Mouse (Mus musculus): ENCODE measurements around the gene Rbm8a2. TPM values are rescaled to one million over a fixed set of nuclear protein-coding genes. Genes with fewer than 3 reads are reported as not detected.
"Not testable (repeated sequence)": the region's sequence is repeated elsewhere in the genome, so short reads cannot be mapped to it uniquely, and the experiment has no call there.

Rbm8a2 gene
- polyA plus RNA-seq (2014; fragmentation: Nextera tagmentation; extraction: Ambion mirVana): 0.85 and 0.89 TPM in 2 replicates

- not testable (repeated sequence) for H3K9ac ChIP-seq (ENCODE audit: low read length); H3K27ac ChIP-seq (ENCODE audit: low read depth); ATAC-seq (replicated peaks; ENCODE audit: low FRiP score, low TSS enrichment, low read depth); H3K4me1 ChIP-seq (replicated peaks; ENCODE audit: control insufficient read depth, insufficient read depth, low read length); DNase-seq (ENCODE audit: low spot score); H3K27me3 ChIP-seq (replicated peaks; ENCODE audit: control insufficient read depth, insufficient read depth, low read length); H3K4me3 ChIP-seq (ENCODE audit: low read depth, low read length); H3K36me3 ChIP-seq (ENCODE audit: control insufficient read depth, insufficient read depth, low read length); H3K4me2 ChIP-seq (ENCODE audit: low read length); H3K9me3 ChIP-seq (ENCODE audit: control insufficient read depth, low read length)
- WGBS: 92% methylated on average over 7 of the region's 7 CpGs
These were observed at the start of gene Rbm8a2 for GRCm38 (mm10) chr1:175979014-175979413. TSS of gene Rbm8a2 (minus strand) at chr1:175979114.

GRCm38 (mm10) chr1:176028397-176028796 is 49.5 kb upstream of the Rbm8a2 start:
- Histone ChIP-seq H3K4me1 (replicated peaks; ENCODE audit: control insufficient read depth, insufficient read depth, low read length) (no peaks in the 10 kb centered on the region), H3K27me3 (replicated peaks; ENCODE audit: control insufficient read depth, insufficient read depth, low read length) (no peaks in the 10 kb centered on the region), H3K36me3 (ENCODE audit: control insufficient read depth, insufficient read depth, low read length) (no peaks in the 10 kb centered on the region), H3K27ac (ENCODE audit: low read depth) (no peak overlapping the region), H3K9ac (ENCODE audit: low read length) (no peak overlapping the region), H3K9me3 (ENCODE audit: control insufficient read depth, low read length) (no peaks in the 10 kb centered on the region), H3K4me3 (ENCODE audit: low read depth, low read length) (no peak overlapping the region), H3K4me2 (ENCODE audit: low read length) (no peak overlapping the region)
- WGBS: 65% methylated on average over 3 of the region's 3 CpGs
- no peak for DNase-seq (ENCODE audit: low spot score)
- ATAC-seq (replicated peaks; ENCODE audit: low FRiP score, low TSS enrichment, low read depth): no peak

GRCm38 (mm10) chr1:176024501-176024900 is 45.6 kb upstream of the Rbm8a2 start:
- H3K9ac ChIP-seq (ENCODE audit: low read length): no peak overlapping the region
- DNase-seq (ENCODE audit: low spot score) (no peak), ATAC-seq (replicated peaks; ENCODE audit: low FRiP score, low TSS enrichment, low read depth) (no peak)
- WGBS: 45% methylated on average over 1 of the region's 1 CpGs
- no peak overlapping the region for H3K27ac ChIP-seq (ENCODE audit: low read depth)
- H3K4me1 ChIP-seq (replicated peaks; ENCODE audit: control insufficient read depth, insufficient read depth, low read length): no peaks in the 10 kb centered on the region
- H3K9me3 ChIP-seq (ENCODE audit: control insufficient read depth, low read length): no peaks in the 10 kb centered on the region
- H3K36me3 ChIP-seq (ENCODE audit: control insufficient read depth, insufficient read depth, low read length): no peaks in the 10 kb centered on the region
- H3K27me3 ChIP-seq (replicated peaks; ENCODE audit: control insufficient read depth, insufficient read depth, low read length): no peaks in the 10 kb centered on the region
- no peak overlapping the region for H3K4me3 ChIP-seq (ENCODE audit: low read depth, low read length)
- no peak overlapping the region for H3K4me2 ChIP-seq (ENCODE audit: low read length)

GRCm38 (mm10) chr1:176018523-176018922 is 39.6 kb upstream of the Rbm8a2 start:
- ATAC-seq (replicated peaks; ENCODE audit: low FRiP score, low TSS enrichment, low read depth): no peak
- WGBS: 76% methylated on average over 3 of the region's 3 CpGs
- Histone ChIP-seq H3K4me1 (replicated peaks; ENCODE audit: control insufficient read depth, insufficient read depth, low read length) (no peaks in the 10 kb centered on the region), H3K4me2 (ENCODE audit: low read length) (no peak overlapping the region), H3K27me3 (replicated peaks; ENCODE audit: control insufficient read depth, insufficient read depth, low read length) (no peaks in the 10 kb centered on the region), H3K27ac (ENCODE audit: low read depth) (no peak overlapping the region), H3K4me3 (ENCODE audit: low read depth, low read length) (no peak overlapping the region), H3K9me3 (ENCODE audit: control insufficient read depth, low read length) (no peaks in the 10 kb centered on the region), H3K9ac (ENCODE audit: low read length) (no peak overlapping the region), H3K36me3 (ENCODE audit: control insufficient read depth, insufficient read depth, low read length) (no peaks in the 10 kb centered on the region)
- DNase-seq (ENCODE audit: low spot score): no peak

GRCm38 (mm10) chr1:176016076-176016475 is 37.2 kb upstream of the Rbm8a2 start:
- WGBS: 64% methylated on average over 3 of the region's 3 CpGs
- H3K9ac ChIP-seq (ENCODE audit: low read length): no peak overlapping the region
- no peaks in the 10 kb centered on the region for H3K36me3 ChIP-seq (ENCODE audit: control insufficient read depth, insufficient read depth, low read length)
- H3K27ac ChIP-seq (ENCODE audit: low read depth): no peak overlapping the region
- H3K4me3 ChIP-seq (ENCODE audit: low read depth, low read length): no peak overlapping the region
- no peak for DNase-seq (ENCODE audit: low spot score)
- H3K27me3 ChIP-seq (replicated peaks; ENCODE audit: control insufficient read depth, insufficient read depth, low read length): no peaks in the 10 kb centered on the region
- H3K4me1 ChIP-seq (replicated peaks; ENCODE audit: control insufficient read depth, insufficient read depth, low read length): no peaks in the 10 kb centered on the region
- no peak for ATAC-seq (replicated peaks; ENCODE audit: low FRiP score, low TSS enrichment, low read depth)
- no peak overlapping the region for H3K4me2 ChIP-seq (ENCODE audit: low read length)
- H3K9me3 ChIP-seq (ENCODE audit: control insufficient read depth, low read length): no peaks in the 10 kb centered on the region

- Histone ChIP-seq H3K36me3 (ENCODE audit: control insufficient read depth, insufficient read depth, low read length) (no peaks in the 10 kb centered on the region), H3K9ac (ENCODE audit: low read length) (no peak overlapping the region), H3K4me2 (ENCODE audit: low read length) (no peak overlapping the region), H3K27me3 (replicated peaks; ENCODE audit: control insufficient read depth, insufficient read depth, low read length) (no peaks in the 10 kb centered on the region), H3K4me3 (ENCODE audit: low read depth, low read length) (no peak overlapping the region), H3K4me1 (replicated peaks; ENCODE audit: control insufficient read depth, insufficient read depth, low read length) (no peaks in the 10 kb centered on the region), H3K27ac (ENCODE audit: low read depth) (no peak overlapping the region), H3K9me3 (ENCODE audit: control insufficient read depth, low read length) (no peaks in the 10 kb centered on the region)
- ATAC-seq (replicated peaks; ENCODE audit: low FRiP score, low TSS enrichment, low read depth): no peak
- no peak for DNase-seq (ENCODE audit: low spot score)
- WGBS: 27% methylated on average over 3 of the region's 3 CpGs
These were observed 34.8 kb upstream of the Rbm8a2 start for GRCm38 (mm10) chr1:176013497-176014268.

GRCm38 (mm10) chr1:176011535-176011934 is 32.6 kb upstream of the Rbm8a2 start:
- Histone ChIP-seq H3K4me1 (replicated peaks; ENCODE audit: control insufficient read depth, insufficient read depth, low read length) (no peaks in the 10 kb centered on the region), H3K27me3 (replicated peaks; ENCODE audit: control insufficient read depth, insufficient read depth, low read length) (no peaks in the 10 kb centered on the region), H3K27ac (ENCODE audit: low read depth) (no peak overlapping the region), H3K4me3 (ENCODE audit: low read depth, low read length) (no peak overlapping the region), H3K36me3 (ENCODE audit: control insufficient read depth, insufficient read depth, low read length) (no peaks in the 10 kb centered on the region), H3K9ac (ENCODE audit: low read length) (no peak overlapping the region), H3K4me2 (ENCODE audit: low read length) (no peak overlapping the region), H3K9me3 (ENCODE audit: control insufficient read depth, low read length) (no peaks in the 10 kb centered on the region)
- DNase-seq (ENCODE audit: low spot score) (no peak), ATAC-seq (replicated peaks; ENCODE audit: low FRiP score, low TSS enrichment, low read depth) (no peak)

- Histone ChIP-seq H3K9me3 (ENCODE audit: control insufficient read depth, low read length) (no peaks in the 10 kb centered on the region), H3K9ac (ENCODE audit: low read length) (no peak overlapping the region), H3K4me2 (ENCODE audit: low read length) (no peak overlapping the region), H3K36me3 (ENCODE audit: control insufficient read depth, insufficient read depth, low read length) (no peaks in the 10 kb centered on the region), H3K4me3 (ENCODE audit: low read depth, low read length) (no peak overlapping the region), H3K27ac (ENCODE audit: low read depth) (no peak overlapping the region), H3K27me3 (replicated peaks; ENCODE audit: control insufficient read depth, insufficient read depth, low read length) (no peaks in the 10 kb centered on the region), H3K4me1 (replicated peaks; ENCODE audit: control insufficient read depth, insufficient read depth, low read length) (no peaks in the 10 kb centered on the region)
- DNase-seq (ENCODE audit: low spot score): no peak
- ATAC-seq (replicated peaks; ENCODE audit: low FRiP score, low TSS enrichment, low read depth): no peak
These were observed 32.2 kb upstream of the Rbm8a2 start for GRCm38 (mm10) chr1:176011072-176011471.

- no peak overlapping the region for H3K4me3 ChIP-seq (ENCODE audit: low read depth, low read length)
- H3K27ac ChIP-seq (ENCODE audit: low read depth): no peak overlapping the region
- no peak for ATAC-seq (replicated peaks; ENCODE audit: low FRiP score, low TSS enrichment, low read depth)
- no peaks in the 10 kb centered on the region for H3K27me3 ChIP-seq (replicated peaks; ENCODE audit: control insufficient read depth, insufficient read depth, low read length)
- WGBS: 97% methylated on average over 2 of the region's 2 CpGs
- H3K9ac ChIP-seq (ENCODE audit: low read length): no peak overlapping the region
- no peaks in the 10 kb centered on the region for H3K36me3 ChIP-seq (ENCODE audit: control insufficient read depth, insufficient read depth, low read length)
- H3K9me3 ChIP-seq (ENCODE audit: control insufficient read depth, low read length): no peaks in the 10 kb centered on the region
- DNase-seq (ENCODE audit: low spot score): no peak
- H3K4me1 ChIP-seq (replicated peaks; ENCODE audit: control insufficient read depth, insufficient read depth, low read length): no peaks in the 10 kb centered on the region
- H3K4me2 ChIP-seq (ENCODE audit: low read length): no peak overlapping the region
These were observed 29.5 kb upstream of the Rbm8a2 start for GRCm38 (mm10) chr1:176008411-176008810.

Data from intestine, embryonic 14.5 days (tissue).